ENCODE assay signal across 20 mouse cellular contexts in the genomic region with DNA sequence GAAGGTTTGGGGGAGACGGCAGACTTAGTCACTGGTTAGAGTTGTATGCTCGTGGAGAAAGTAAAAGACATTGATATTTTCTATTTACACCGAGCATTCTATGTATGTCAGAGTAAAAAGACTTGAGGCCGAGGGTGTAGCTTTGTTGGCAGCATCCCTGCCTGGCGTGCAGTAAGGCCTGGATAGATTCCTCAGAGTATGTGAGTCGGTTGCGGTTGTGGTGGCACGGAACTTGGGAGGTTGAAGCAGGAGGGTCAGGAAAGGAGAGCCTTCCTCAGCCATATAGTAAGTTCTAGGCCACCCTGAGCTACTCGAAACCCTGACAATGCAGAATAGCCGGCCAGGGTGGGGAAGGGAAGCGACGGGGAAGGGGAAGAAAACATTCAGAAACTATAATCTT.
"Had no signal": no experiment of that assay in that cellular context is flagged by ENCODE, and none has a peak within 500 bp of the region (broad histone marks: within the 10 kb centered on the region; RNA-seq: fewer than 3 reads in every experiment).

No protein-coding gene starts in this region.

- H3K27me3 ChIP-seq: kidney, embryonic 15.5 days; liver, embryonic 12.5 days; liver, embryonic 15.5 days; midbrain, embryonic 13.5 days; neural tube, embryonic 12.5 days; neural tube, embryonic 15.5 days; stomach, embryonic 15.5 days had no signal

- H3K27ac ChIP-seq: kidney, embryonic 15.5 days; left cerebral cortex, adult 2 months; liver, embryonic 12.5 days; liver, embryonic 15.5 days; midbrain, embryonic 13.5 days; neural tube, embryonic 12.5 days; neural tube, embryonic 15.5 days; stomach, embryonic 15.5 days had no signal

- H3K9ac ChIP-seq: kidney, embryonic 15.5 days; liver, embryonic 12.5 days; liver, embryonic 15.5 days; midbrain, embryonic 13.5 days; neural tube, embryonic 12.5 days; neural tube, embryonic 15.5 days; stomach, embryonic 15.5 days had no signal

- ATAC-seq: liver, embryonic 12.5 days; midbrain, embryonic 13.5 days had no signal

- H3K4me3 ChIP-seq: kidney, embryonic 15.5 days; liver, embryonic 12.5 days; liver, embryonic 15.5 days; midbrain, embryonic 13.5 days; neural tube, embryonic 12.5 days; neural tube, embryonic 15.5 days; stomach, embryonic 15.5 days had no signal

- H3K4me2 ChIP-seq: kidney, embryonic 15.5 days; liver, embryonic 12.5 days; liver, embryonic 15.5 days; midbrain, embryonic 13.5 days; neural tube, embryonic 12.5 days; neural tube, embryonic 15.5 days; stomach, embryonic 15.5 days had no signal

- DNase-seq: kidney, adult 11 months; kidney, adult 8-10 months; kidney, postnatal 10 days; kidney, postnatal 36 days; layer of hippocampus, postnatal 36 days; lung, adult 2 months; lung, postnatal 14 days; lung, postnatal 4 days; right cerebral cortex, adult 18-20 months; right cerebral cortex, postnatal 14 days; right cerebral cortex, postnatal 4 days; thymus, postnatal 25 days had no signal

- H3K4me1 ChIP-seq: liver, embryonic 12.5 days; liver, embryonic 15.5 days; neural tube, embryonic 15.5 days; stomach, embryonic 15.5 days had no signal

- H3K9me3 ChIP-seq: kidney, embryonic 15.5 days; liver, embryonic 12.5 days; liver, embryonic 15.5 days; midbrain, embryonic 13.5 days; neural tube, embryonic 12.5 days; neural tube, embryonic 15.5 days; stomach, embryonic 15.5 days had no signal

- H3K36me3 ChIP-seq: kidney, embryonic 15.5 days; liver, embryonic 12.5 days; liver, embryonic 15.5 days; midbrain, embryonic 13.5 days; neural tube, embryonic 12.5 days; neural tube, embryonic 15.5 days; stomach, embryonic 15.5 days had no signal
